Mouse (Mus musculus) limb, embryonic 15.5 days (tissue): Measurements from ENCODE around the gene Aass. TPM values are rescaled to one million over a fixed set of nuclear protein-coding genes. Genes with fewer than 3 reads are reported as not detected.

ENCODE experiments used
- polyA plus RNA-seq: library from polyadenylated mRNA; unstranded; fragments of >200 nt; fragmentation: Nextera tagmentation; extraction: Ambion mirVana; gene quantifications from 2 replicates; pipeline ENCODE4 v1.2.1, GENCODE M21; 2015

Aass gene
- polyA plus RNA-seq, 1 experiment from 2014 or later, result 2.1 TPM

Other genes with a start within 250 kb of the Aass start
- not detected in 2 replicates for gene Fezf1, start 115.4 kb upstream of the Aass start, polyA plus RNA-seq